Mouse (Mus musculus): ENCODE data around the gene Slc11a2. TPM values are rescaled to one million over a fixed set of nuclear protein-coding genes. Genes with fewer than 3 reads are reported as not detected.

Slc11a2 gene
- total RNA-seq (2021): 10 to 100 TPM; 38.4 to 52.0 TPM
- long read RNA-seq, experiment 1, full-length matches to known transcripts: 22 of 54 reads
- long read RNA-seq, experiment 1, partial matches to known transcripts: 5 of 54 reads
- long read RNA-seq, experiment 1, other reads (novel, unspliced or antisense): 27 of 54 reads
- long read RNA-seq, experiment 2, full-length matches to known transcripts: 27 of 61 reads
- long read RNA-seq, experiment 2, partial matches to known transcripts: 14 of 61 reads
- long read RNA-seq, experiment 2, other reads (novel, unspliced or antisense): 20 of 61 reads

GRCm38 (mm10) chr15:100424396-100425122 is at the start of gene Slc11a2:
Gene Slc11a2 (minus strand): TSS chr15:100425072.
- no peak for DNase-seq
- peak within 1 kb of the TSS; percentile 6; the same call in 1 of the 2 replicates for H3K27ac ChIP-seq
- intact Hi-C loops (cut with DNase I): loop anchor here (5.0 kb wide), 1 partner anchor 33 kb away; no protein-coding TSS in a partner anchor
- TF ChIP-seq CTCF (IDR thresholded peaks at IDR 0.05): no peak
- peak within 1 kb of the TSS; percentile 96 for H3K4me3 ChIP-seq

- no peak for TF ChIP-seq CTCF (IDR thresholded peaks at IDR 0.05)
- intact Hi-C loops (cut with DNase I): no loop called here
- Histone ChIP-seq H3K27ac (no peak overlapping the region), H3K4me3 (no peak overlapping the region)
- no peak for DNase-seq
Observed at GRCm38 (mm10) chr15:100473926-100474503, 49.1 kb upstream of the Slc11a2 start.

- H3K27ac ChIP-seq: no peak overlapping the region
- peak overlapping the region; percentile 98 for H3K4me3 ChIP-seq
- no peak for DNase-seq
- no peak for TF ChIP-seq CTCF (IDR thresholded peaks at IDR 0.05)
- intact Hi-C loops (cut with DNase I): no loop called here
Observed at GRCm38 (mm10) chr15:100470037-100470436, 45.2 kb upstream of the Slc11a2 start.

- H3K27ac ChIP-seq: peak overlapping the region; percentile 99
- TF ChIP-seq CTCF (IDR thresholded peaks at IDR 0.05): no peak
- DNase-seq: no peak
- peak overlapping the region; percentile 98 for H3K4me3 ChIP-seq
- intact Hi-C loops (cut with DNase I): loop anchor here (2.0 to 10.0 kb wide), 4 partner anchors 146 to 444 kb away; partner anchors contain the start of gene Dazap2
Observed at GRCm38 (mm10) chr15:100469189-100469545, 44.3 kb upstream of the Slc11a2 start.

GRCm38 (mm10) chr15:100468295-100469188 is 43.7 kb upstream of the Slc11a2 start, which contains the start of gene Letmd1:
Gene Letmd1 (plus strand): TSS chr15:100469023.
- peak within 1 kb of the TSS; percentile 98 for H3K4me3 ChIP-seq
- no peak; the same call in 1 of the 2 replicates for TF ChIP-seq CTCF (IDR thresholded peaks at IDR 0.05)
- intact Hi-C loops (cut with DNase I): loop anchor here (2.0 to 10.0 kb wide), 4 partner anchors 146 to 444 kb away; partner anchors contain the start of gene Dazap2
- H3K27ac ChIP-seq: peak within 1 kb of the TSS; percentile 99
- peak; percentile 95 for DNase-seq

- no peak for TF ChIP-seq CTCF (IDR thresholded peaks at IDR 0.05)
- intact Hi-C loops (cut with DNase I): loop anchor here (2.0 to 10.0 kb wide), 4 partner anchors 147 to 443 kb away; partner anchors contain the start of gene Dazap2
- DNase-seq: no peak
- peak overlapping the region; percentile 98 for H3K4me3 ChIP-seq
- no peak overlapping the region for H3K27ac ChIP-seq
Observed at GRCm38 (mm10) chr15:100467738-100468137, 42.9 kb upstream of the Slc11a2 start.

GRCm38 (mm10) chr15:100465432-100465831 is 40.6 kb upstream of the Slc11a2 start:
- DNase-seq: no peak
- TF ChIP-seq CTCF (IDR thresholded peaks at IDR 0.05): 0 out of 2 replicates have a peak, but pooled peaks have one; percentile 16
- Histone ChIP-seq H3K4me3 (no peak overlapping the region), H3K27ac (no peak overlapping the region)
- intact Hi-C loops (cut with DNase I): loop anchor here (10.0 kb wide), 3 partner anchors 149 to 441 kb away; partner anchors contain the start of gene Dazap2

- intact Hi-C loops (cut with DNase I): loop anchor here (10.0 kb wide), 3 partner anchors 151 to 439 kb away; partner anchors contain the start of gene Dazap2
- DNase-seq: peak; percentile 68
- H3K4me3 ChIP-seq: no peak overlapping the region
- TF ChIP-seq CTCF (IDR thresholded peaks at IDR 0.05): peak; percentile 78
- no peak overlapping the region for H3K27ac ChIP-seq
Observed at GRCm38 (mm10) chr15:100463712-100464111, 38.8 kb upstream of the Slc11a2 start.

- Histone ChIP-seq H3K27ac (no peak overlapping the region), H3K4me3 (no peak overlapping the region)
- TF ChIP-seq CTCF (IDR thresholded peaks at IDR 0.05): no peak
- DNase-seq: no peak
- intact Hi-C loops (cut with DNase I): loop anchor here (10.0 kb wide), 3 partner anchors 153 to 437 kb away; partner anchors contain the start of gene Dazap2
Observed at GRCm38 (mm10) chr15:100462086-100462485, 37.2 kb upstream of the Slc11a2 start.

- no peak for TF ChIP-seq CTCF (IDR thresholded peaks at IDR 0.05)
- DNase-seq: peak; percentile 4
- intact Hi-C loops (cut with DNase I): loop anchor here (10.0 kb wide), 3 partner anchors 153 to 437 kb away; partner anchors contain the start of gene Dazap2
- no peak overlapping the region for H3K4me3 ChIP-seq
- H3K27ac ChIP-seq: no peak overlapping the region
Observed at GRCm38 (mm10) chr15:100461646-100462045, 36.8 kb upstream of the Slc11a2 start.

GRCm38 (mm10) chr15:100460942-100461341 is 36.1 kb upstream of the Slc11a2 start:
- peak; percentile 57 for DNase-seq
- intact Hi-C loops (cut with DNase I): loop anchor here (10.0 kb wide), 3 partner anchors 154 to 436 kb away; partner anchors contain the start of gene Dazap2
- H3K27ac ChIP-seq: peak overlapping the region; percentile 43; the same call in 1 of the 2 replicates
- no peak for TF ChIP-seq CTCF (IDR thresholded peaks at IDR 0.05)
- peak overlapping the region; percentile 45 for H3K4me3 ChIP-seq

Measured in gastrocnemius, adult 2 months (tissue).